Mouse (Mus musculus): ENCODE results near the gene Pcca. TPM values are rescaled to one million over a fixed set of nuclear protein-coding genes. Genes with fewer than 3 reads are reported as not detected.

The Pcca gene
- polyA plus RNA-seq, 1 experiment, result 4.8 TPM

GRCm38 (mm10) chr14:122920011-122920410 lies 385.9 kb downstream of the Pcca start:
- H3K4me1 ChIP-seq (ENCODE audit: control insufficient read depth, insufficient read depth, insufficient read length), result no peaks in the 10 kb centered on the region
- no peak overlapping the region for H3K4me3 ChIP-seq (ENCODE audit: extremely low read depth, insufficient read depth, insufficient read length)
- no peak for TF ChIP-seq CTCF (IDR thresholded peaks at IDR 0.05; ENCODE audit: extremely low read depth, insufficient read depth, insufficient read length, insufficient replicate concordance)
- TF ChIP-seq POLR2A (IDR thresholded peaks at IDR 0.05; ENCODE audit: low read depth, low read length), result no peak
- 93% methylated on average over 5 of the region's 5 CpGs for WGBS
- H3K27ac ChIP-seq (ENCODE audit: insufficient read depth, low read length), result no peak overlapping the region
- H3K27me3 ChIP-seq (ENCODE audit: control insufficient read depth, insufficient read depth, low read length), result no peaks in the 10 kb centered on the region
- no peak for DNase-seq (ENCODE audit: low read depth in 1 of 2, low spot score in 2 of 2)
- H3K36me3 ChIP-seq (ENCODE audit: control insufficient read depth, insufficient read depth, low read length), result no peaks in the 10 kb centered on the region; the same call in 1 of the 2 replicates

DNA sequence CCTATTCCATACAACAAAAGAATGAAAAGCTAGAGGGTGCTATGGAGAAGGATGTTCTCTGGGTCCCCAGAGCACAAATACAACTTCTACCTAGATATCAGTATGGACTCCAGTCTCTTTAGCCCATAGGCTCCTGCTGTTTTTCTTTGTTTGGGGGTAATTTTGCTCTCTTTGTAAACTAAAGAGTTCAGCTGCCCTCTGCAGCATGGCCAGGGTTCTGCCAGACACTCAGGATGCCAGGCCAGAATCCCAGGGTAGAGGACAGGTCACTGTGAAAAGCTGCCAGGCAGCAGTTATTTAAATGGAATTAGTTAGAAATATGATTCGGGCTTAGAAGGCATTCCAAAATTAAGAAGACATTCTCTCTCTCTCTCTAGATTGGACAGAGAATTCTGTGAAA lies 402.3 kb downstream of the Pcca start:
- no peak for DNase-seq (ENCODE audit: low read depth in 1 of 2, low spot score in 2 of 2)
- H3K36me3 ChIP-seq (ENCODE audit: control insufficient read depth, insufficient read depth, low read length), result 0 out of 2 replicates have a peak, but pooled peaks cover 2% of the 10 kb centered on the region
- no peak overlapping the region for H3K4me3 ChIP-seq (ENCODE audit: extremely low read depth, insufficient read depth, insufficient read length)
- 91% methylated on average over 1 of the region's 1 CpGs for WGBS
- TF ChIP-seq POLR2A (IDR thresholded peaks at IDR 0.05; ENCODE audit: low read depth, low read length) (no peak), CTCF (IDR thresholded peaks at IDR 0.05; ENCODE audit: extremely low read depth, insufficient read depth, insufficient read length, insufficient replicate concordance) (no peak)
- no peak overlapping the region for H3K27ac ChIP-seq (ENCODE audit: insufficient read depth, low read length)
- no peaks in the 10 kb centered on the region for H3K4me1 ChIP-seq (ENCODE audit: control insufficient read depth, insufficient read depth, insufficient read length)
- H3K27me3 ChIP-seq (ENCODE audit: control insufficient read depth, insufficient read depth, low read length), result no peaks in the 10 kb centered on the region

Other genes starting within 250 kb of the Pcca start
- not detected in 2 replicates for gene Gm5089, start 83.2 kb upstream of the Pcca start, polyA plus RNA-seq (2012; rRNA removed)
- gene Zic5, start 68.6 kb upstream of the Pcca start, polyA plus RNA-seq (2012; rRNA removed), result not detected in 2 replicates
- gene Zic2, start 58.9 kb upstream of the Pcca start, polyA plus RNA-seq (2012; rRNA removed), result not detected in 2 replicates
- gene Gm10837, start 43.7 kb upstream of the Pcca start, polyA plus RNA-seq (2012; rRNA removed), result not detected in 2 replicates